Mouse (Mus musculus): ENCODE results near the gene Tescl.

GRCm38 (mm10) chr7:24372786-24373185 is 39.0 kb upstream of the Tescl start:
- no peak for TF ChIP-seq POLR2A (IDR thresholded peaks at IDR 0.05; ENCODE audit: low read depth, low read length)
- no peak for TF ChIP-seq CTCF (IDR thresholded peaks at IDR 0.05; ENCODE audit: borderline replicate concordance, insufficient read depth, low read length)

Measured in embryonic fibroblast, embryonic 13.5 days (primary cell).